Mouse (Mus musculus) heart, adult 2 months (tissue): ENCODE results near the gene Btbd9.

Experiments
- CTCF ChIP-seq: fragments of 200-600 bp; IDR thresholded peaks from 2 replicates; pipeline ENCODE4 v1.8.1; 2022; ENCODE audit warnings: antibody characterized with exemption, mild to moderate bottlenecking, moderate library complexity
- EP300 ChIP-seq: fragments of 200-500 bp; IDR thresholded peaks from 2 replicates; pipeline ENCODE4 v1.6.1; 2011; ENCODE audit warnings: low read depth, low read length, control low read depth; ENCODE audit not compliant: insufficient read depth
- POLR2A ChIP-seq: fragments of 200-500 bp; IDR thresholded peaks from 2 replicates; pipeline ENCODE4 v1.6.1; 2011; ENCODE audit warnings: mild to moderate bottlenecking, low read depth, low read length, control low read depth; ENCODE audit not compliant: insufficient read depth

DNA sequence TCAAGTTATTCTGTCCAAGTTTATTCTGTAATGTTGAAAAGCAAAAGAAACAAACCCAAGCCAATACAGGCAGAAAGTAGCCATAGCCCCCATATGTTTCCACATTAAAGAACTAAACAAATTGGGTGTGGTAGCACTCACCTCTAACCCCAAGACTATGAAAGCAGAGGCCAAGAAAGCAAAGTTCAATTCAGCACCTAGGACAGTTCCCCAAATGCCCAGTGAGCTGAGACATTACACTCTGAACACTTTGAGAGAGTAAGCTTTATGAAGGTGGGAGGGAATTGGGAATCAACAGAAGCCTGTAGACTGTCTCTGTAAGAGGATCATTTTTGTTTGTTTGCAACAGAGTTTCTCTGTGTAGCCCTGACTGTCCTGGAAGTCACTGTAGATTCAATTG is 186.6 kb downstream of the Btbd9 start:
- TF ChIP-seq POLR2A, result no peak
- no peak for TF ChIP-seq CTCF
- no peak for TF ChIP-seq EP300
